9 mouse cellular contexts compared by ENCODE assay signal in the genomic region with DNA sequence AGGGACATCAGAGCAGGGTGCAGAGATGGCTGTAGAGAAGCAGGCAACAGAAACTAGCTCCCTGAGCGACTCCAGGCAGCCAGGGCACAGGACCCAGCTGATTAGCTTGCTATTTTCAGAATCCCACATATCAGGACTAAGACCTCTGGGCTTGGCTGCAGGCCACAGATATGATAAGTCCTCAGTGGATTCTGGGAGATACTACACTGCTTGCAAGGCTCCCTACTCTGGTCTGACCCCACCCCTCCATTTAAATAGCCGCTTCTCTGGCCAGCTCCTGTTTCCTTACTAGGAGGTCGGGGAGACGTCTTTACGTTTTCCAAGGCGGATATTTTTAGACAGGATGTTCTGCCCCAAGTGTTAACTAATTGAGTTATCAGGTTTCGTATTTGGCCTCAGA.
DNase-seq lines count a peak whose midpoint lies in the region; ATAC-seq and TF ChIP-seq lines count a peak whose summit lies in the region.
"Had no signal": no experiment of that assay in that cellular context is flagged by ENCODE, and none has a peak within 500 bp of the region (broad histone marks: within the 10 kb centered on the region; RNA-seq: fewer than 3 reads in every experiment).

No protein-coding gene starts in this region.

- peak overlapping the region; percentile 49 for H3K4me3 ChIP-seq in heart, adult 2 months
- H3K4me3 ChIP-seq in stomach, postnatal 0 days (ENCODE audit: low read depth, low read length), result no peak overlapping the region

- TF ChIP-seq EP300 in heart, adult 2 months (IDR thresholded peaks at IDR 0.05; ENCODE audit: insufficient read depth, low read depth, low read length), result no peak
- TF ChIP-seq EP300 in stomach, postnatal 0 days (optimal IDR thresholded peaks at IDR 0.05), result no peak

- H3K27me3 ChIP-seq in heart, adult 2 months (ENCODE audit: control insufficient read depth, insufficient read depth, low read length), result no peaks in the 10 kb centered on the region
- no peaks in the 10 kb centered on the region for H3K27me3 ChIP-seq in stomach, postnatal 0 days (ENCODE audit: control insufficient read depth, insufficient read depth, low read length)

- no peak for TF ChIP-seq POLR2A in heart, adult 2 months (IDR thresholded peaks at IDR 0.05; ENCODE audit: insufficient read depth, low read depth, low read length)

- H3K27ac ChIP-seq in heart, adult 2 months, result peak overlapping the region; percentile 62
- no peak overlapping the region for H3K27ac ChIP-seq in stomach, postnatal 0 days (replicated peaks)

- H3K79me2 ChIP-seq in heart, adult 2 months (replicated peaks; ENCODE audit: control insufficient read depth, insufficient read depth, low read length), result no peaks in the 10 kb centered on the region

- intact Hi-C loops in heart, adult 2 months (cut with DNase I), result loop anchor here (10.0 kb wide), 1 partner anchor 250 kb away; no protein-coding TSS in a partner anchor

- H3K4me2 ChIP-seq in stomach, postnatal 0 days (replicated peaks; ENCODE audit: low read depth), result peak overlapping the region; percentile 17; the same call in 1 of the 2 replicates

- DNase-seq in ovary, adult 18-20 months (ENCODE audit: low spot score), result peak; percentile 55
- DNase-seq in ovary, postnatal 14 days (ENCODE audit: low spot score), result no peak
- peak; percentile 51 to 73 for DNase-seq in heart, adult 2 months
- peak; percentile 8 to 31 for DNase-seq in kidney, postnatal 36 days
- peak; percentile 17 for DNase-seq in stomach, postnatal 0 days (ENCODE audit: low spot score)
- DNase-seq in thymus, postnatal 36 days, result no peak
- no peak for DNase-seq in cerebellum, adult 9-10 months
- DNase-seq in adrenal gland, postnatal 4 days (ENCODE audit: low spot score in 2 of 2), result no peak
- DNase-seq: lung, adult 2 months had no signal

- no peak for ATAC-seq in stomach, postnatal 0 days (ENCODE audit: low FRiP score, low TSS enrichment)

- no peak for TF ChIP-seq CTCF in heart, adult 2 months (IDR thresholded peaks at IDR 0.05)
- TF ChIP-seq CTCF in stomach, postnatal 0 days (IDR thresholded peaks at IDR 0.05; ENCODE audit: low read depth), result no peak

- H3K9me3 ChIP-seq in stomach, postnatal 0 days (ENCODE audit: control insufficient read depth, low read length), result no peaks in the 10 kb centered on the region

- peak overlapping the region; percentile 28; the same call in 1 of the 2 replicates for H3K9ac ChIP-seq in heart, adult 2 months (ENCODE audit: low read depth, low read length)
- H3K9ac ChIP-seq in stomach, postnatal 0 days (ENCODE audit: low read length), result no peak overlapping the region

- H3K36me3 ChIP-seq in heart, adult 2 months (ENCODE audit: control insufficient read depth, insufficient read depth, low read length), result no peaks in the 10 kb centered on the region
- no peaks in the 10 kb centered on the region for H3K36me3 ChIP-seq in stomach, postnatal 0 days (ENCODE audit: control insufficient read depth, insufficient read depth, low read length)

- WGBS in heart, adult 2 months, result 5% methylated on average over 7 of the region's 7 CpGs
- WGBS in stomach, postnatal 0 days, result 22% methylated on average over 7 of the region's 7 CpGs

- H3K4me1 ChIP-seq in heart, adult 2 months (ENCODE audit: control insufficient read depth, insufficient read depth, low read length), result no peaks in the 10 kb centered on the region; the same call in 1 of the 2 replicates
- H3K4me1 ChIP-seq in stomach, postnatal 0 days (replicated peaks; ENCODE audit: control insufficient read depth, insufficient read depth), result no peaks in the 10 kb centered on the region

Comparison
In these comparisons a context has a peak if more than half of its experiments do, and no peak if none do; other contexts are left out.
1. DNase-seq: peak in ovary, adult 18-20 months (single experiment), heart, adult 2 months (2 of 2), kidney, postnatal 36 days (2 of 2) and stomach, postnatal 0 days (single experiment); none in ovary, postnatal 14 days (single experiment), thymus, postnatal 36 days (0 of 2), cerebellum, adult 9-10 months (single experiment) and adrenal gland, postnatal 4 days (0 of 2).